Comparison of ENCODE assay signal across 26 mouse cellular contexts in the genomic region with DNA sequence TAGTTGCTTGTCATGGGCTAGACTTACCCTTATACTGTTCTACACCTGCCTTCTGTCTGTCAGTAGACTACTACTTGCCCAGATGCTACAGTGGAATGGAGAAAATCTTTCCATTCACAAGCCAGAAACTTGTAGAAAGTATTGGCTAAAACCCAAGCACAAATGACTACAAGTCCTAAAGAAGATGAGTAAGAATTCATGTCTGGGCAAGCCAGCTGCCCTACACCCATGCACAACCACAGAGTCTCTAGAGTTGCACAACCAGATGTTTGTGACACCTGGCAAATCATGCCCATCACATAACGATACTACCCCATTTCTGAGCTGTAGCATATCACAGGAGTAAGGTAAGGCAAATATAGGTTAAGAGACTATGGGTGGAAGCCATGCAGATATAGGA.
"Had no signal": no experiment of that assay in that cellular context is flagged by ENCODE, and none has a peak within 500 bp of the region (broad histone marks: within the 10 kb centered on the region; RNA-seq: fewer than 3 reads in every experiment).

No protein-coding gene starts in this region.

- H3K4me1 ChIP-seq: heart, embryonic 10.5 days; heart, embryonic 13.5 days; heart, embryonic 15.5 days; hindbrain, embryonic 13.5 days; hindbrain, embryonic 15.5 days; kidney, embryonic 15.5 days; limb, embryonic 13.5 days; limb, embryonic 15.5 days; liver, embryonic 12.5 days had no signal

- H3K27ac ChIP-seq: gastrocnemius, adult 2 months; heart, embryonic 10.5 days; heart, embryonic 13.5 days; heart, embryonic 15.5 days; hindbrain, embryonic 13.5 days; hindbrain, embryonic 15.5 days; hindbrain, postnatal 0 days; kidney, embryonic 15.5 days; kidney, postnatal 0 days; limb, embryonic 13.5 days; limb, embryonic 15.5 days; liver, embryonic 12.5 days had no signal

- H3K9me3 ChIP-seq: heart, embryonic 10.5 days; heart, embryonic 13.5 days; heart, embryonic 15.5 days; hindbrain, embryonic 13.5 days; hindbrain, embryonic 15.5 days; kidney, embryonic 15.5 days; limb, embryonic 13.5 days; limb, embryonic 15.5 days; liver, embryonic 12.5 days had no signal

- H3K4me3 ChIP-seq: gastrocnemius, adult 2 months; heart, embryonic 10.5 days; heart, embryonic 13.5 days; heart, embryonic 15.5 days; hindbrain, embryonic 13.5 days; hindbrain, embryonic 15.5 days; kidney, embryonic 15.5 days; limb, embryonic 13.5 days; limb, embryonic 15.5 days; liver, embryonic 12.5 days had no signal

- H3K36me3 ChIP-seq: heart, embryonic 10.5 days; heart, embryonic 13.5 days; heart, embryonic 15.5 days; hindbrain, embryonic 13.5 days; hindbrain, embryonic 15.5 days; kidney, embryonic 15.5 days; limb, embryonic 13.5 days; limb, embryonic 15.5 days; liver, embryonic 12.5 days had no signal

- H3K4me2 ChIP-seq: heart, embryonic 13.5 days; heart, embryonic 15.5 days; hindbrain, embryonic 13.5 days; hindbrain, embryonic 15.5 days; kidney, embryonic 15.5 days; limb, embryonic 13.5 days; limb, embryonic 15.5 days; liver, embryonic 12.5 days had no signal

- H3K27me3 ChIP-seq: heart, embryonic 13.5 days; heart, embryonic 15.5 days; hindbrain, embryonic 13.5 days; hindbrain, embryonic 15.5 days; kidney, embryonic 15.5 days; limb, embryonic 13.5 days; limb, embryonic 15.5 days; liver, embryonic 12.5 days had no signal

- DNase-seq: gastrocnemius, adult 2 months; gastrocnemius, postnatal 10 days; gastrocnemius, postnatal 25 days; heart, adult 18-20 months; heart, postnatal 14 days; heart, postnatal 36 days; kidney, adult 11 months; kidney, adult 2 months; kidney, adult 9 months; kidney, postnatal 14 days; kidney, postnatal 36 days; layer of hippocampus, adult 9-11 months; layer of hippocampus, postnatal 36 days; left cerebral cortex, postnatal 4 days had no signal

- H3K9ac ChIP-seq: heart, embryonic 13.5 days; heart, embryonic 15.5 days; hindbrain, embryonic 13.5 days; hindbrain, embryonic 15.5 days; kidney, embryonic 15.5 days; limb, embryonic 13.5 days; limb, embryonic 15.5 days; liver, embryonic 12.5 days had no signal

- ATAC-seq: hindbrain, postnatal 0 days; intestine, embryonic 16.5 days; liver, embryonic 12.5 days had no signal
